Mouse (Mus musculus) neural tube, embryonic 14.5 days (tissue): ENCODE results near the gene 1700028K03Rik. TPM values are rescaled to one million over a fixed set of nuclear protein-coding genes. Genes with fewer than 3 reads are reported as not detected.
A peak's percentile ranks its signal among the peaks of the same experiment; 100 is the strongest.

Experiments used
- ATAC-seq: fragments of 200-750 bp; cut with Nextera tagmentation; 2 replicates; pipeline ENCODE4 v1.8.0; 2017; ENCODE audit warnings: low read depth, mild to moderate bottlenecking, moderate TSS enrichment, moderate library complexity
- H3K27ac ChIP-seq: fragments of 300-500 bp; sonication (generic); 2 replicates; pipeline ENCODE4 v1.5.1; 2014; ENCODE audit warnings: low read depth, mild to moderate bottlenecking, control low read depth, low read length, moderate library complexity, mixed read lengths
- H3K27me3 ChIP-seq: fragments of 300-500 bp; sonication (generic); 2 replicates; pipeline ENCODE4 v1.6.1; 2014; ENCODE audit warnings: low read length; ENCODE audit not compliant: control insufficient read depth, insufficient read depth
- H3K36me3 ChIP-seq: fragments of 300-500 bp; sonication (generic); 2 replicates; pipeline ENCODE4 v1.6.1; 2014; ENCODE audit warnings: low read length, mixed read lengths; ENCODE audit not compliant: control insufficient read depth, insufficient read depth
- H3K4me1 ChIP-seq: fragments of 300-500 bp; sonication (generic); 2 replicates; pipeline ENCODE4 v1.6.1; 2014; ENCODE audit warnings: low read length; ENCODE audit not compliant: control insufficient read depth, insufficient read depth
- H3K4me2 ChIP-seq: fragments of 300-500 bp; sonication (generic); 2 replicates; pipeline ENCODE4 v1.6.1; 2014; ENCODE audit warnings: mild to moderate bottlenecking, low read depth, low read length, control low read depth
- H3K4me3 ChIP-seq: fragments of 300-500 bp; sonication (generic); 2 replicates; pipeline ENCODE4 v1.5.1; 2014; ENCODE audit warnings: low read depth, low read length, control low read depth, mixed read lengths
- H3K9ac ChIP-seq: fragments of 300-500 bp; sonication (generic); replicated peaks from 2 replicates; pipeline ENCODE4 v1.6.1; 2014; ENCODE audit warnings: low read depth, mild to moderate bottlenecking, control low read depth, low read length, mixed read lengths
- H3K9me3 ChIP-seq: fragments of 300-500 bp; sonication (generic); 2 replicates; pipeline ENCODE4 v1.6.1; 2016; ENCODE audit warnings: low read length; ENCODE audit not compliant: control insufficient read depth
- WGBS: fragments of 180-500 bp; shearing (Covaris S2); extraction: QIAGEN DNeasy Blood & Tissue Kit; methylation state at CpG from one replicate; pipeline ENCODE4 v1.1.7; 2014; 5-methylcytosine and 5-hydroxymethylcytosine counted together
- polyA plus RNA-seq: library from polyadenylated mRNA; unstranded; fragments of >200 nt; fragmentation: Nextera tagmentation; extraction: Ambion mirVana; gene quantifications from 2 replicates; pipeline ENCODE4 v1.2.1, GENCODE M21; 2014

The 1700028K03Rik gene
- 0.35 and 0.58 TPM in 2 replicates for polyA plus RNA-seq

DNA sequence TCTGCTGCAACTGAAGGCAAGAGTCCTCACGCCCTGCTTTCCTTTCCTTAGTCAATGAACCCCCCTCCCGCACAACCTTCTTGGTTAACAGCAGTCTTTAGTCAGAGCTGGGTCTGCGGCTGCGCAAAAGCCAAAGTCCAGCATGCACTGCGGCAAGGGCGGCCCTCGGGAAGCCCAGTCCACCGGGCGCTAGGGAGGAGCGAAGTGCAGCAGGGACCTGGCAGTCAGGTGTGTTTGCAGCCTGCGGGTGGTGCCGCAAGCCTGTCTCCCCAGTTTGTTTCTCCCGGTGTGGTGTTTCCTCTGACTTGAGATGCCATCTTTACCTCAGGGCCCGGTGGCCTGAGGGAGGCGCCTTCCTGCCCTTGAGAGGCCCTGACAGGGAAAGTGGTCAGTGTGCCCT, at the start of gene 1700028K03Rik:
Gene 1700028K03Rik (plus strand): TSS at position 129 of the 400 bp plus-strand sequence.
- Histone ChIP-seq H3K9ac (no peak within 1 kb of the TSS), H3K4me3 (no peak within 1 kb of the TSS), H3K4me1 (no peaks in the 10 kb centered on the region), H3K27me3 (no peaks in the 10 kb centered on the region), H3K9me3 (no peaks in the 10 kb centered on the region), H3K36me3 (no peaks in the 10 kb centered on the region), H3K4me2 (no peak within 1 kb of the TSS), H3K27ac (no peak within 1 kb of the TSS)
- ATAC-seq = no peak
- 80% methylated on average over 15 of the region's 15 CpGs for WGBS

DNA sequence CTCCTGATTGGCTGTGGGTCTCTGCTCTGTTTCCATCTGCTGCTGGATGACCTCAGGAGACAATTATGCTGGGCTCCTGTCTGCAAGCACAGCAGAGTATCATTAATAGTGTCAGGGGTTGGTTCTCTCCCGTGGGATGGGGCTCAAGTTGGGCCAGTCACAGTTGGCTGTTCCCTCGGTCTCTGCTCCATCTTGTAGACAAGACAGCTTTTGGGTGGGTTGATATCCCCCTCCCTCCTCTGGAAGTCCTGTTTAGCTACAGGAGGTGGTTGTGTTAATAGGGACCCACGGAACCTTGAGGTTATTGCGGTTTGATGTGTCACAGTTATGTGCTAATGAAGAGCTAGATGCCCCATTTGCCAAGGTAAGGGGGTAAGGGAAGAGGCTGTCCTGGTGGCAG, 45.5 kb upstream of the 1700028K03Rik start:
- 77% methylated on average over 4 of the region's 4 CpGs for WGBS
- H3K4me1 ChIP-seq = no peaks in the 10 kb centered on the region

DNA sequence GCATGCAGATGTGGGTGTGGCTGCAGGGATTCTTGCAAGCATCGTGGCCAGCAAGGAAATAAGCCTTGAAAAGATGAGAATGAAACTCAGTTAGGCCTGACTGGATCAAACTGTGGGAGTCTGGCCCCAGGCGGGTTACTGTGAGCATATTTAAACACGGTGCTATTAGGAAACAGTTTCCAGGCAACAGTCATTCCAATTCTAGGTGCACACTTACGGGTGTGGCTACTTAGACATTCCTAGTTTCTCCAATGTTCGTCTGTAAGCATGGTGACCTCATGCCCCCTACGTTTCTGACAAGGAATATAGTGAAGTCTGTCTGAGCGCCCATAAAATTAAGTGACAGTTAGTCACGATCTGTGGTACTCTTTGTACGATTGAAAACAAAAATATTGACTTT, 43.5 kb upstream of the 1700028K03Rik start:
- 76% methylated on average over 9 of the region's 9 CpGs for WGBS
- H3K36me3 ChIP-seq = no peaks in the 10 kb centered on the region
- no peak overlapping the region for H3K9ac ChIP-seq
- H3K4me2 ChIP-seq = no peak overlapping the region
- H3K27ac ChIP-seq = no peak overlapping the region
- H3K9me3 ChIP-seq = no peaks in the 10 kb centered on the region
- H3K4me1 ChIP-seq = no peaks in the 10 kb centered on the region
- H3K4me3 ChIP-seq = no peak overlapping the region
- no peaks in the 10 kb centered on the region for H3K27me3 ChIP-seq
- no peak for ATAC-seq

More for the DNA sequence above, 45.5 kb upstream of the 1700028K03Rik start:
- no peaks in the 10 kb centered on the region for H3K9me3 ChIP-seq
- H3K4me3 ChIP-seq = no peak overlapping the region
- H3K4me2 ChIP-seq = no peak overlapping the region
- no peak overlapping the region for H3K27ac ChIP-seq
- no peak for ATAC-seq
- no peaks in the 10 kb centered on the region for H3K27me3 ChIP-seq
- H3K9ac ChIP-seq = no peak overlapping the region
- no peaks in the 10 kb centered on the region for H3K36me3 ChIP-seq

GRCm38 (mm10) chr5:107492471-107492870, 42.0 kb upstream of the 1700028K03Rik start:
- no peak for ATAC-seq
- no peaks in the 10 kb centered on the region for H3K9me3 ChIP-seq
- no peak overlapping the region for H3K27ac ChIP-seq
- no peaks in the 10 kb centered on the region for H3K36me3 ChIP-seq
- H3K4me1 ChIP-seq = peaks cover under 1% of the 10 kb centered on the region; the same call in 1 of the 2 replicates
- 91% methylated on average over 2 of the region's 2 CpGs for WGBS
- no peaks in the 10 kb centered on the region for H3K27me3 ChIP-seq
- no peak overlapping the region for H3K9ac ChIP-seq
- H3K4me2 ChIP-seq = no peak overlapping the region
- H3K4me3 ChIP-seq = no peak overlapping the region

DNA sequence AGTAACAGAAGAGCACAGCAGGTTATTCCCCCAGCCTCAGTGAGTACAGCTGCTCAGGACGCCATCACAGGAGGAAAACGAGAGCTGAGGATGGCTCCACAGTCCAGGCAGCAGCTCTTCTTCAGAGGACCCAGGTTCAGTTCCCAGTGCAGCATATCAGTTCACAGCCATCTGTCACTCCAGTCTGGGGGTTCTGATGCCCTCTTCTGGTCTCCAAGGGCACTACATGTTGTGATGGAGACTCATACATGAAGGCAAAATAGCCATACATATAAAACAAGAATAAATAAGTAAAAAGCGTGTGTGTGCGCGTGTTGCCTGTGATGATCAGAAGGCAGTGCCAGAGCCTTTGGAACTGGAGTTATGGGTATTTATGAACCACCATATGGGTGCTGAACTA, 39.8 kb upstream of the 1700028K03Rik start:
- H3K4me1 ChIP-seq = peaks cover 3% of the 10 kb centered on the region; the same call in 1 of the 2 replicates
- no peaks in the 10 kb centered on the region for H3K36me3 ChIP-seq
- H3K27me3 ChIP-seq = no peaks in the 10 kb centered on the region
- no peak overlapping the region for H3K9ac ChIP-seq
- no peak for ATAC-seq
- H3K4me2 ChIP-seq = no peak overlapping the region
- H3K9me3 ChIP-seq = no peaks in the 10 kb centered on the region
- no peak overlapping the region for H3K27ac ChIP-seq
- 95% methylated on average over 5 of the region's 5 CpGs for WGBS
- no peak overlapping the region for H3K4me3 ChIP-seq

- WGBS = 88% methylated on average over 2 of the region's 2 CpGs
- H3K27me3 ChIP-seq = no peaks in the 10 kb centered on the region
- ATAC-seq = no peak
- no peaks in the 10 kb centered on the region for H3K9me3 ChIP-seq
- H3K4me3 ChIP-seq = no peak overlapping the region
- H3K36me3 ChIP-seq = no peaks in the 10 kb centered on the region
- no peak overlapping the region for H3K9ac ChIP-seq
- peaks cover 3% of the 10 kb centered on the region; the same call in 1 of the 2 replicates for H3K4me1 ChIP-seq
- H3K4me2 ChIP-seq = no peak overlapping the region
- no peak overlapping the region for H3K27ac ChIP-seq
Measured at GRCm38 (mm10) chr5:107496047-107496446, 38.5 kb upstream of the 1700028K03Rik start.

DNA sequence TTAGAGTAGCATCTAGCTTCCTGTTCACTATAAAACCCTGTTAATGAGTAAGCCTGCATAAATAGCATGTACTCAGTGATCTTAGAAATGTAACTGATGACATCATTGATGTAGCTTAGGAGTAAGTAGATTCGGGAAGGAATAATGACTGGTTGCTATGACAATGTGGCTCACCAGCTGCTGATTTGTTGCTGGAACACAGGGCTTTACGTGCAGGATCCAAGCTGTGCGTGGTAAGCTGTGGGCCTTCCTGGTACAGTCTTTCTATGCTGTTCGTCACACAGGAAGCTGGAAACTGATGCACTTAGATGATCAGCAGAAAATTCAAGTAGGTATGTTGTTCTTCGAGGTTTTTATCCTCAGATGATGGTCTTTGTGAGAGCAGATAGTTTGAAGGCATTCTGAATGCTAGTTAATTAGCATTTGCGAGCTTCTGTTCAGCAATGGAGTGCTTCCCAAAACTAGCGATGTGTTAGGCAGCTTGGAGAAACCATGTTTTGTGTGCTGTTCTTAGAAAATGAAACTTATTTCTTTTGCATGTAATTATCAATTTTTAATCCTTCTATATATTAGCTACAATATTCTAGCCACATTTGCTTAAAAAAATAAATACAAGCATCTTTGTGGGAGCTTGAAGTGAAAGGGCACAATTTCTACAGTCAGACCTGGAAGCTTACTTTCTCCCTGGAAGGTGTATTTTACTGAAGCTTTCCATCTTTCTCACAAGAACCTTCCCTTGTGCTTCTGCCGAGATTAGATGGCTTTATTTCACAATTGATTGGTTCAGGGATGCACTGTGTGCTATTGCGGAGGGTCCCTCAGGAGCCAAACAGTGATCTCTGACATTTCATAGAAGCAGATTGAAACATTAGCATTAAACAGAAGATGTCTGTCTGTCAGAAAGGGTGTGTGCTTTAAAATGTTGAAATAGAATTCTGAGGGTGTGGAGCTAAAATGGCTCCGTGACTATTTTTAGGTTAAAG, 36.7 kb upstream of the 1700028K03Rik start:
- no peaks in the 10 kb centered on the region for H3K27me3 ChIP-seq
- H3K4me3 ChIP-seq = peak overlapping the region; percentile 21
- peaks cover 3% of the 10 kb centered on the region; the same call in 1 of the 2 replicates for H3K4me1 ChIP-seq
- H3K27ac ChIP-seq = peak overlapping the region; percentile 82
- peak overlapping the region; percentile 25; the same call in 1 of the 2 replicates for H3K9ac ChIP-seq
- ATAC-seq = peak; percentile 97
- peak overlapping the region; percentile 44 for H3K4me2 ChIP-seq
- WGBS = 32% methylated on average over 10 of the region's 10 CpGs
- H3K36me3 ChIP-seq = no peaks in the 10 kb centered on the region
- H3K9me3 ChIP-seq = no peaks in the 10 kb centered on the region

- WGBS = 60% methylated on average over 5 of the region's 5 CpGs
- 0 out of 2 replicates have a peak overlapping the region, but pooled peaks have one; percentile 9 for H3K9ac ChIP-seq
Measured at GRCm38 (mm10) chr5:107498806-107499310, 35.7 kb upstream of the 1700028K03Rik start.

More at GRCm38 (mm10) chr5:107498806-107499310, 35.7 kb upstream of the 1700028K03Rik start:
- no peak for ATAC-seq
- Histone ChIP-seq H3K36me3 (no peaks in the 10 kb centered on the region), H3K4me1 (peaks cover 3% of the 10 kb centered on the region; the same call in 1 of the 2 replicates), H3K27ac (no peak overlapping the region), H3K4me3 (peak overlapping the region; percentile 21), H3K4me2 (peak overlapping the region; percentile 44), H3K27me3 (no peaks in the 10 kb centered on the region), H3K9me3 (no peaks in the 10 kb centered on the region)
